Mouse (Mus musculus): Measurements from ENCODE around the gene Spdl1. TPM values are rescaled to one million over a fixed set of nuclear protein-coding genes. Genes with fewer than 3 reads are reported as not detected.

The Spdl1 gene
- total RNA-seq, 2 experiments from 2014 or later = 0.18 to 0.54 TPM

Other genes with a start within 250 kb of the Spdl1 start
- 1 to 10 TPM in 1 of 2 experiments, under 1 TPM in 1; 0.69 to 1.1 TPM for gene Dock2, start 49.7 kb downstream of the Spdl1 start, total RNA-seq (2021)